Mouse (Mus musculus) embryo, embryonic 10 days (tissue): Measurements from ENCODE around the gene Ltn1.

Experiments used
- DNase-seq: peaks from one replicate; pipeline ENCODE4 v3.0.0-alpha.2; 2015; ENCODE audit warnings: low spot score

The Ltn1 gene

DNA sequence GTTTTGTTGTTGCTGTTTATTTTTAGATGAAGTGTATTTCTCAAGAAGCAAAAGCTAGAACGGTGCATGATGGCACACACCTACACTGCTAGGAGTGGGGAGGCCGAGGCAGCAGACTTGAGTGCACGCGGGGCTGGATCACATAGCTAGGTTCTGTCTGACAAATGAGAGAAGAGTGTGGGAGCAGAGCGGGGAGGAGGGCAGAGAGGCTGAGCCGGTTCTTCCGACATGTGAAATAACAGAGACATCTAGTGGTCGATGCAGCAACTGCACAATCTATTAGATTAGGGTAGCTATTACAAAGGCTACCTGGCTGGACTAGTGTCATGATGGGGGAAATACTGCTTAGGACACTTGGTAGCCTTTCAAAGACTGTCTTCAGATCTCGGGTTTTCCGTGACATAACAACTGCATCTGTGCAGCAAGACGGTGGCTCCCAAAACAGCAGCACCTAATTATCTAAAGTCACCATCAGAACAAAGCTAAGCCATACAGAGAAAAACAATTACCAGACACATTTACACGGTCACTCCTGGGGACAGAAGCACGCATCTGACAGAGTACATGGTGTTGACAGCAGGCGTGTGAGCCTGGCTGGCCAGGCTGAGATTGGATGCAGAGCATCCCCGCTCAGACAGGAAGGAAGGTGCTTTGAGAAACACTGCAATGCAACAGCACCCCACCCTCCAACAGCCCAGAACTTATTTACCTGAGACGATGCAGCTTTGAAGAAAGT lies 38.4 kb downstream of the Ltn1 start:
- DNase-seq, result peak; percentile 85

DNA sequence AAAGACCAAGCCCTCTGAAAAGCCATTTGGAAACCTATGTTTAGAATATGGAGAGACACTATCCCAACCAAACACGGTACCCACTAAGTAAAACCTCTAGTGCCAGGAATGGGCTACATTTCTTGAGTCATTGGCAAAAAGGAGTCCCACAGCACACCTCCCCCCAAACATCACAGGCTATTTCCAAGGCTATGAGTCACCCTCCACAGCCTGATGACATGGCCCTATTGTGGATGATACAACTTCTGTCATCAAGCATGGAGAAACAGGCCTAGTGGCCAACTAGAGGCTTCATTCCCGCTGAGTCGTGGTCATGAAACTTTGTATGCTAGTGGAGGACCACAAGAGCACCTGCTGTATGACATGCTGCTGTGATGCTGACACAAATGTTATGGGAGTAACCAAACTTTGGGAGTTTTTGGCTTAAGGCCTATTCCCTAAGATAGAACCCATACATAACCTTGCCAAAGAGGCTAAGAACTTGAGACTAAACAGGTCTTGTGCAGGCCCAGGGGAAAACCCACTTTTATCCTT lies 44.9 kb downstream of the Ltn1 start:
- DNase-seq, result no peak

DNA sequence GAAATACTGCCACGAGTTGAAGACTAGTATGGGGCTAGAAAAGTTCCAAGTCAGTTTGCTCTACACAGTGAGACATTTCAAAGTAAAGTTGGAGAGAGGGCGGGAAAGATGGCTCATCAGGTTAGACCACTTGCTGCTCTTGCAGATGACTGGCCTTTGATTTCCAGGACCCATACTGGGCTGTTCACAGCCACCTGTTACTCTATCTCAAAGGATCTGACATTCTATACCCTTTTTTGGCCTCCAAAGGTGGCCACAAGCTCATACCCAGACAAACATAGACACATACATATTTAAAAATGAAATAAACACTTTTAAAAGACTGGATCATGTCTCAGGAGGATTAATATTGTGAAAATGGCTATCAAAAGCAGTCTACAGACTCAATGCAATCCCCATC lies 48.0 kb downstream of the Ltn1 start:
- no peak for DNase-seq

DNA sequence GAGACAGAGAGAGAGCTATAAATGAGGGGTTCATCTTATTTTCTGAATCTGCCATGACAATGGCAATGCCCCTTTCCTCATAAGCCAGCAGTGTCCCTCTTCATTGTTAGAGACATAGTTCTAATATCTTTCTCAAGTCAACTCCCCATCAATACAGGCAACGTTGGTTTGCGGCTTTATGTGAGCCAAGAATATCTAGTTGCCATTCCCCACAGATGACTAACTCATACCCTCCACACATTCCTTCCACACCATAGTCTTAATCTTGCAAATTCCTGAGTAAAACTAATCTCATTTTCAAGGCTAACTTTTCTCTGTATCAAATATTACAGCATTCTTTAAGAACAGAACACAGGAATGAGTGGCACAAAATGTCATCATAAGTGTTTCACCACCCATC lies 49.4 kb downstream of the Ltn1 start:
- no peak for DNase-seq

GRCm38 (mm10) chr16:87366445-87366844 lies 66.0 kb downstream of the Ltn1 start:
- DNase-seq, result no peak

DNA sequence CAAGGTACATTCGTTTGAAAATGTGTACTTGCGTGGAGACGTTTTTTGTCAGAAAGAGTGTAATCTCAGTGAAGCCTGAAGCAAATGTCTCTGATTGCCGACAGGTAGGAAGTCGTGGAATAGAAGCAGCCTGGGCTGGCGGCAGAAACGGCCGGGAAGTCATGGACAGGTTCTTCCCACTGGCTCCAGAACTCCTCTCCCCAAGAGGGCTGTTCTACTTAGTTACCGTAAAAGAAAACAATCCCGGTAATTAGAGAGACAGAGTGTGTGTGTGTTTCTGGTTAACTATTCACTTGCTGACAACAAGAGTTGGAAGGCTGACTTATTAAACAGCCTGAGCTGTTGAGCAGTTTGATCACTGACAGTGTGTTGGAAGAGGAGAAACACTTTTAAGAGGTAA lies 66.4 kb downstream of the Ltn1 start:
- no peak for DNase-seq

DNA sequence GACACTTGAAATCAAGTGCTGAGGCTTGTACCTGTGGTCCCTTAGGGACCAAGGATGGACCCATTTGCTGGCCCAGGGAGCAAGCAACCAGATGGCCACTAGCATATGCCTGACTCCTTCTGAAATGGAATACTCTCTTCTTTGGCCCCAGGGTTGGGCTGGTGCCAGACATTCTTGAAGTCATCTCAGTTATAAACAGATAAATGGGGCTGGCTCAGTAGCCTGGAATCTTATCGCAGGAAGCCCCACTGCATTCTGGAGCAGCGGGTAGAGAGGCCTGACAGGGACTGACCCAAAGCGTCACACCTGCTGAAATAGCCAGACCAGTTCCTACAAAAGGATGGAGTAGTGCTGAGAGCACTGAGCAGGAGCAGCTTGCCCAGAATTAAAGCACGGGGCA lies 68.2 kb downstream of the Ltn1 start:
- no peak for DNase-seq

DNA sequence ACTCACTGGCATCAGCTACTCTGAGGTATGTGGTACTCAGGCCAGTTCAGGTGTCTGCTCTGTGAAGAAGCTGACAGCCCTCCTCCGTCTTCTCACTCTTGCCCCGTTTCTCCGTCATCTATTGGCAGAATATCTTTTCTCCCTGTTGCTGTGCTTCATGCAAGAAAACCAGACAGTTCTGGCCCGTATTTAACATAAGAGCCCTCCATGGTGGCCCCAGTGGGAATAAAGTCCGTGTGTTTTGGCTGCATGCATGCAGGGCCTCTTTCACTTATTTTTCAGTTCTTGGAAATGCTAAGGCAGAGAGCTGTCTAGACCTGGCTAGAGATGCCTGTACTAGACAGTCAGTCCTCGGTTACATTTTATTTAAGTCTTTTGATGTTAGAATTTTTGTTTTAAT lies 72.3 kb downstream of the Ltn1 start:
- no peak for DNase-seq

GRCm38 (mm10) chr16:87354748-87355147 lies 77.7 kb downstream of the Ltn1 start:
- no peak for DNase-seq

DNA sequence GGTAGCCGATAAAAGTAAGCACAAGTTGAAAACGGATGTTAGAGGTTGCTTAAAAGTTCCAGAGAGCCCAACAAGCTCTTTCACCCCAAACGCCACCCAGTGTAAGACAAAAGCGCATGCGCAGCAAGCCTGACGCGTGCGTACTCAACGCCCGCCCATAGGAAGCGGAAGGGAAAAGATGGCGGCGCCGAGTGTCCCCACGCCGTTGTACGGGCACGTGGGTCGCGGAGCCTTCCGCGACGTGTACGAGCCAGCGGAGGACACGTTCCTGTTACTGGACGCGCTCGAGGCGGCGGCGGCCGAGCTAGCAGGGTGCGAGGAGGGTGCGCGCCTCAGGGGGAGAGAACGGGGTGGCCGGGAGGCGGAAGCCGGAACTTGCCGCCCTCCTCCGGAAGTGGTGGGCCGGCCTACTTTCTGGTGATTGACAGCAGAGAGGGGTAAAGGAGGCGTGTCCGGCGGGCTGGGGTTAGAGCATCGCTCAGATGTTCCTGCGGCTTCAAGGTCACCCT lies 78.3 kb downstream of the Ltn1 start, which contains the start of gene N6amt1:
Gene N6amt1 (plus strand): TSS at position 111 of the 509 bp plus-strand sequence.
- DNase-seq, result peak; percentile 98

- no peak for DNase-seq
These were observed 78.8 kb downstream of the Ltn1 start for GRCm38 (mm10) chr16:87353605-87354004.

- DNase-seq, result no peak
These were observed 80.9 kb downstream of the Ltn1 start for GRCm38 (mm10) chr16:87351386-87352105.

GRCm38 (mm10) chr16:87348133-87348532 lies 84.3 kb downstream of the Ltn1 start:
- DNase-seq, result no peak

GRCm38 (mm10) chr16:87341043-87341572 lies 91.3 kb downstream of the Ltn1 start:
- no peak for DNase-seq

DNA sequence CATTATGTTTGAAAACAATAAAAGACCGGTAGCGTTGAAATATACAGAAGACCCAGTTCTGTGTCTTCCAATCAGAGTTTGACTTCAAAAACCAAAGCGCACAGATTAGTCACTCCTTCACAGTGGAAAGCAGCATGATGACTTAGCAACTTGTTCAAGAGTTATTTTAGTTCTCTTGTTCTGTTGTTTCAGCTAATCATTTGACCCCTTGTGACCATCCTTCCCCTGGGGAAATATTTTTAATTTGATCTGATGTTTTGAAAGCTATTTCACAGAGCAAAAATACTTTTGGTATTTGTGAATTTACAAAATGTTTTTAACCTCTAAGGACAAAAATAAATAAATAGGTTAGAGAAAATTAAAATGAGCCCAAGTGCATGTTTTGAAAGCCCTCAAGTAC lies 97.7 kb downstream of the Ltn1 start:
- DNase-seq, result no peak

DNA sequence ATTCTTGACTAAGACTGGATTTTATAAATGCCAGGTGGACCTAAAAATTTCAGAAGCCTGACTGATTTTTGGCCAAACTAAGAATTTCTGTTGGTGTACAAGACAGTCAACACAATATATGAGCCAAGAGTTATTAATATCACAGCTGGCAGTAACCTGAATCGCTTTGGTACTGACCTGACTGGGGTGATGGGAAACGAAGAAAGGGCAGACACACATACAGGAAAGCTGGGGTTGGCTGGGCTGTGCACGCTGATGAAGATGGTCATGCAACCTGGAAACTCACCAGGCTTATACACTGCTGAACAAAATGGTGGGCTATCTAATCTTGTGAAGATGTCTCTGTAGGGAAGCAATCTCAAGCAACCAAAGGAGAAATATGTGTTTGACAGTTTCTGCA lies 102.4 kb downstream of the Ltn1 start:
- no peak for DNase-seq
